Mouse (Mus musculus) neural tube, embryonic 11.5 days (tissue): Measurements from ENCODE around the gene Ubox5. TPM values are rescaled to one million over a fixed set of nuclear protein-coding genes. Genes with fewer than 3 reads are reported as not detected.
A peak's percentile ranks its signal among the peaks of the same experiment; 100 is the strongest.

Experiments
- ATAC-seq: fragments of 200-750 bp; cut with Nextera tagmentation; 2 replicates; pipeline ENCODE4 v1.8.0; 2017; ENCODE audit warnings: moderate number of reproducible peaks, mild to moderate bottlenecking, moderate TSS enrichment, moderate library complexity; ENCODE audit not compliant: insufficient read depth, low FRiP score, low TSS enrichment
- DNase-seq: peaks from one replicate; pipeline ENCODE4 v3.0.0-alpha.2; 2015; ENCODE audit warnings: low spot score
- H3K27ac ChIP-seq: fragments of 300-500 bp; sonication (generic); 2 replicates; pipeline ENCODE4 v1.5.1; 2014; ENCODE audit warnings: low read depth, mild to moderate bottlenecking, low read length
- H3K27me3 ChIP-seq: fragments of 300-500 bp; sonication (generic); 2 replicates; pipeline ENCODE4 v1.6.1; 2014; ENCODE audit warnings: mild to moderate bottlenecking, low read length, mixed read lengths; ENCODE audit not compliant: control insufficient read depth, insufficient read depth
- H3K36me3 ChIP-seq: fragments of 300-500 bp; sonication (generic); 2 replicates; pipeline ENCODE4 v1.6.1; 2014; ENCODE audit warnings: mild to moderate bottlenecking, low read length, moderate library complexity, mixed read lengths; ENCODE audit not compliant: control insufficient read depth, insufficient read depth
- H3K4me1 ChIP-seq: fragments of 300-500 bp; sonication (generic); 2 replicates; pipeline ENCODE4 v1.6.1; 2014; ENCODE audit warnings: low read length, mixed read lengths; ENCODE audit not compliant: control insufficient read depth, insufficient read depth
- H3K4me2 ChIP-seq: fragments of 300-500 bp; sonication (generic); 2 replicates; pipeline ENCODE4 v1.6.1; 2014; ENCODE audit warnings: low read depth, mild to moderate bottlenecking, moderate library complexity
- H3K4me3 ChIP-seq: fragments of 300-500 bp; sonication (generic); 2 replicates; pipeline ENCODE4 v1.5.1; 2014; ENCODE audit warnings: low read depth, low read length
- H3K9ac ChIP-seq: fragments of 300-500 bp; sonication (generic); 2 replicates; pipeline ENCODE4 v1.6.1; 2014; ENCODE audit warnings: mild to moderate bottlenecking, low read length
- H3K9me3 ChIP-seq: fragments of 300-500 bp; sonication (generic); 2 replicates; pipeline ENCODE4 v1.6.1; 2016; ENCODE audit warnings: low read length; ENCODE audit not compliant: control insufficient read depth
- WGBS: fragments of 180-500 bp; shearing (Covaris S2); extraction: QIAGEN DNeasy Blood & Tissue Kit; methylation state at CpG from one replicate; pipeline ENCODE4 v1.1.7; 2014; 5-methylcytosine and 5-hydroxymethylcytosine counted together
- polyA plus RNA-seq: library from polyadenylated mRNA; unstranded; fragments of >200 nt; fragmentation: Nextera tagmentation; extraction: Ambion mirVana; gene quantifications from 2 replicates; pipeline ENCODE4 v1.2.1, GENCODE M21; 2014

The Ubox5 gene
- polyA plus RNA-seq, 1 experiment from 2014 or later: 19.1 TPM

DNA sequence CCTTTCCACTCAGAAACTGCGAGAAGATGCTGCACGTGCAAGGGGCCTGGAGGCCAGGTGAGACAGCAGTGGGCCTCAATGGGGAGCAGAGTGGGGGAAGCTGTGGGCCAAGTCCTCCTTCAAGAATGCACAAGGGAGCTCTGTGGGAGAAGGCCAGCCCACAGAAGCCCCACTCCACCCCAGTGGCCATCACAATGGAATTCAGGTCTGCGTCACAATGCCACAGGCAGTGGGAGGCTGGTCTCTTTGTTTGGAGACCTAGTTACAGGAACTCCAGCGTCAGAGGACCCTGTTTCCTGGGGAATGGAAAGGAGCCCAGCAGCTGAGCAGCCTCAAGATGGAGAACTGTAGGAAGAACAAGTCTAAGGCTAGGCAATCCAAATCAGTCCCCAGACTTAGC lies 40.7 kb downstream of the Ubox5 start:
- H3K27me3 ChIP-seq: no peaks in the 10 kb centered on the region
- H3K9ac ChIP-seq: no peak overlapping the region; the same call in 1 of the 2 replicates
- peaks cover 3% of the 10 kb centered on the region for H3K36me3 ChIP-seq
- ATAC-seq (no peak), DNase-seq (no peak)
- no peaks in the 10 kb centered on the region for H3K9me3 ChIP-seq
- 70% methylated on average over 4 of the region's 4 CpGs for WGBS
- H3K4me1 ChIP-seq: no peaks in the 10 kb centered on the region
- no peak overlapping the region for H3K27ac ChIP-seq
- no peak overlapping the region for H3K4me3 ChIP-seq
- H3K4me2 ChIP-seq: no peak overlapping the region

DNA sequence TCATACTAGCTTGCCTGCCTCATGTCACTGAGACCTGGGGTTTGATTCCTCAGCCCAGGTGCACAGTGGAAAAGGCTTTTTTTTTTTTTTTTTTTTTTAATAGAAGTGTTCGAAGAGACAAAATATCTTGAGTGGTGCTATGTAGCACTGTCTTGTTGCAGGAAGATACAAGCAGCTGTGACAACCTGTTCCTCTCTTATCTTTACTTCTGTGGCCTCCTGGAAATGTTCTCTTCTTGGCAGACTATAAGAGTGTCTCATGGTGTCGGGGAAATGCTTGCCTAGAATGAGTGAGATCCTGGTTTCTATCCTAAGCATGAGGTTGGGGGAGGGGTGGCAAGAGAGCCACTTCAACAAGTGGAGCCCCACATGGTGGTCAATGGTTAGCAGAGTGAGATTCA lies 41.5 kb downstream of the Ubox5 start:
- H3K4me3 ChIP-seq: no peak overlapping the region
- ATAC-seq: no peak

GRCm38 (mm10) chr2:130586016-130586415 lies 43.8 kb downstream of the Ubox5 start:
- no peaks in the 10 kb centered on the region for H3K4me1 ChIP-seq
- no peaks in the 10 kb centered on the region for H3K9me3 ChIP-seq
- DNase-seq: no peak
- no peak overlapping the region for H3K27ac ChIP-seq
- ATAC-seq: no peak
- peaks cover 20% of the 10 kb centered on the region for H3K27me3 ChIP-seq
- no peak overlapping the region for H3K4me2 ChIP-seq
- H3K4me3 ChIP-seq: no peak overlapping the region
- no peak overlapping the region for H3K9ac ChIP-seq
- peaks cover 3% of the 10 kb centered on the region for H3K36me3 ChIP-seq
- 87% methylated on average over 6 of the region's 6 CpGs for WGBS

More for the DNA sequence above, 41.5 kb downstream of the Ubox5 start:
- no peak for DNase-seq
- Histone ChIP-seq H3K4me2 (no peak overlapping the region), H3K9ac (no peak overlapping the region), H3K27me3 (no peaks in the 10 kb centered on the region), H3K36me3 (peaks cover 3% of the 10 kb centered on the region), H3K27ac (no peak overlapping the region), H3K4me1 (no peaks in the 10 kb centered on the region), H3K9me3 (no peaks in the 10 kb centered on the region)
- WGBS: 89% methylated on average over 2 of the region's 2 CpGs

DNA sequence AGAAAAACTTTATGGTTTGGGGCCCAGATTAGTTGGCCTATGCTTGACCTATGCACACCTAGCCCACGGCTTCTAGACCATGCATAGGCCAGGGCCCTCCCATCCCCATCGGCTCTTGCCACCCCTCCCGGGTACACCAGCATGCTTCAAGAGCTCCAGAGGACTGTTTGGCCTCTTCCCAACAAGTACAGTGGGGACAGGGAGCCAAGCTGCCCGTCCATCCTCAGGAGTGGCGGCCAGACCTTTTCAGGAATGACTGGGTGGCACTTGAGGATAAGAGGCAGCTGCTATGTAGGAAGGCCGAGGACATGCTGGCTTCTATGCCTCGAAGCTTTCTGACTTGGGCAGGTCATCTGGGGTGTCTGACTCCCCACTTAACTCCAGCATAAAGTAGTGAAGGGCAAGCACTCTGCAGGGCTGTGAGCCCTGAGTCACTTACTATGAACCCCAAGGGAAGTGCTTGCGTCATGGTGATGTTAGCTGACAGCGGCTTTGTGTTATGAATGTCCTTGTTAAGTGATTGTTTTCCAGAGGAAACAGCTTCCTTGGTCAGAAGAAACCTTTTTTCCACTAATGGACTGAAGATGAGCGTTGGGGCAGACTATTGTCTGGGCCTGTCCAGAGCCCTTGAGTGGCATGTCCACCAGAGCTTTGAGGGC lies 45.8 kb downstream of the Ubox5 start:
- H3K27me3 ChIP-seq: peaks cover 39% of the 10 kb centered on the region
- DNase-seq (no peak), ATAC-seq (no peak)
- no peaks in the 10 kb centered on the region for H3K9me3 ChIP-seq
- no peaks in the 10 kb centered on the region for H3K36me3 ChIP-seq
- no peak overlapping the region for H3K4me2 ChIP-seq
- WGBS: 82% methylated on average over 10 of the region's 10 CpGs
- no peak overlapping the region for H3K9ac ChIP-seq
- H3K4me1 ChIP-seq: no peaks in the 10 kb centered on the region
- no peak overlapping the region for H3K27ac ChIP-seq
- no peak overlapping the region for H3K4me3 ChIP-seq

- Histone ChIP-seq H3K4me2 (no peak within 1 kb of the TSS), H3K27me3 (peaks cover 54% of the 10 kb centered on the region), H3K36me3 (no peaks in the 10 kb centered on the region), H3K9me3 (no peaks in the 10 kb centered on the region), H3K9ac (no peak within 1 kb of the TSS), H3K4me3 (no peak within 1 kb of the TSS; the same call in 1 of the 2 replicates), H3K4me1 (no peaks in the 10 kb centered on the region), H3K27ac (no peak within 1 kb of the TSS)
- no peak for DNase-seq
- 33% methylated on average over 10 of the region's 10 CpGs for WGBS
- no peak for ATAC-seq
These were observed 47.3 kb downstream of the Ubox5 start, which contains the start of gene Avp for GRCm38 (mm10) chr2:130582552-130582951. TSS of gene Avp (minus strand) at chr2:130582554.

GRCm38 (mm10) chr2:130581201-130581600 lies 48.6 kb downstream of the Ubox5 start:
- no peak for DNase-seq
- WGBS: 4% methylated on average over 16 of the region's 16 CpGs

GRCm38 (mm10) chr2:130579791-130580190 lies 50.0 kb downstream of the Ubox5 start:
- DNase-seq: no peak

More at GRCm38 (mm10) chr2:130581201-130581600, 48.6 kb downstream of the Ubox5 start:
- no peak overlapping the region; the same call in 1 of the 2 replicates for H3K4me2 ChIP-seq
- H3K4me3 ChIP-seq: peak overlapping the region; percentile 18
- H3K27ac ChIP-seq: no peak overlapping the region
- peaks cover 68% of the 10 kb centered on the region for H3K27me3 ChIP-seq
- H3K4me1 ChIP-seq: 0 out of 2 replicates have a peak, but pooled peaks cover 3% of the 10 kb centered on the region
- no peaks in the 10 kb centered on the region for H3K9me3 ChIP-seq
- no peak for ATAC-seq
- no peak overlapping the region for H3K9ac ChIP-seq
- no peaks in the 10 kb centered on the region for H3K36me3 ChIP-seq

GRCm38 (mm10) chr2:130578148-130578547 lies 51.7 kb downstream of the Ubox5 start:
- H3K9ac ChIP-seq: no peak overlapping the region
- H3K4me1 ChIP-seq: 0 out of 2 replicates have a peak, but pooled peaks cover 3% of the 10 kb centered on the region
- peak; percentile 63 for DNase-seq
- no peak overlapping the region for H3K4me3 ChIP-seq
- H3K27me3 ChIP-seq: peaks cover 79% of the 10 kb centered on the region
- no peaks in the 10 kb centered on the region for H3K36me3 ChIP-seq
- WGBS: 11% methylated on average over 11 of the region's 11 CpGs
- no peak overlapping the region for H3K4me2 ChIP-seq
- no peaks in the 10 kb centered on the region for H3K9me3 ChIP-seq
- H3K27ac ChIP-seq: no peak overlapping the region
- no peak for ATAC-seq

More at GRCm38 (mm10) chr2:130579791-130580190, 50.0 kb downstream of the Ubox5 start:
- Histone ChIP-seq H3K27ac (no peak overlapping the region), H3K4me2 (no peak overlapping the region), H3K9ac (no peak overlapping the region), H3K36me3 (no peaks in the 10 kb centered on the region), H3K9me3 (no peaks in the 10 kb centered on the region), H3K4me3 (no peak overlapping the region; the same call in 1 of the 2 replicates), H3K27me3 (peaks cover 79% of the 10 kb centered on the region), H3K4me1 (0 out of 2 replicates have a peak, but pooled peaks cover 3% of the 10 kb centered on the region)
- no peak for ATAC-seq
- 3% methylated on average over 8 of the region's 8 CpGs for WGBS

- 0 out of 2 replicates have a peak, but pooled peaks cover 3% of the 10 kb centered on the region for H3K4me1 ChIP-seq
- no peak for DNase-seq
- no peaks in the 10 kb centered on the region for H3K36me3 ChIP-seq
- no peaks in the 10 kb centered on the region for H3K9me3 ChIP-seq
- ATAC-seq: peak; percentile 48; the same call in 1 of the 2 replicates
- H3K4me3 ChIP-seq: no peak overlapping the region
- 3% methylated on average over 12 of the region's 12 CpGs for WGBS
- H3K9ac ChIP-seq: no peak overlapping the region; the same call in 1 of the 2 replicates
- H3K27ac ChIP-seq: no peak overlapping the region
- peaks cover 76% of the 10 kb centered on the region for H3K27me3 ChIP-seq
- no peak overlapping the region for H3K4me2 ChIP-seq
These were observed 52.2 kb downstream of the Ubox5 start for GRCm38 (mm10) chr2:130577632-130578031.
